ENCODE assay signal across 22 mouse cellular contexts in genomic region chr14:11704871-11705270, GRCm38 (mm10).
A peak's percentile ranks its signal among the peaks of the same experiment; 100 is the strongest.
DNase-seq lines count a peak whose midpoint lies in the region; ATAC-seq and TF ChIP-seq lines count a peak whose summit lies in the region.
"Had no signal": no experiment of that assay in that cellular context is flagged by ENCODE, and none has a peak within 500 bp of the region (broad histone marks: within the 10 kb centered on the region; RNA-seq: fewer than 3 reads in every experiment).

No protein-coding gene starts in this region.

- H3K9ac ChIP-seq in hindbrain, embryonic 16.5 days (ENCODE audit: low read depth, low read length): peak overlapping the region; percentile 18; the same call in 1 of the 2 replicates
- no peak overlapping the region for H3K9ac ChIP-seq in ES-Bruce4 (ENCODE audit: low read depth, poor library complexity, severe bottlenecking)
- H3K9ac ChIP-seq in embryonic facial prominence, embryonic 14.5 days (ENCODE audit: low read depth, low read length): no peak overlapping the region
- H3K9ac ChIP-seq: forebrain, embryonic 15.5 days; limb, embryonic 13.5 days; liver, embryonic 15.5 days; neural tube, embryonic 13.5 days had no signal

- no peak overlapping the region for H3K4me2 ChIP-seq in hindbrain, embryonic 16.5 days (ENCODE audit: low read length)
- no peak overlapping the region for H3K4me2 ChIP-seq in embryonic facial prominence, embryonic 14.5 days (ENCODE audit: low read depth, low read length)
- H3K4me2 ChIP-seq: forebrain, embryonic 15.5 days; limb, embryonic 13.5 days; liver, embryonic 15.5 days; neural tube, embryonic 13.5 days had no signal

- peaks cover 14% of the 10 kb centered on the region for H3K4me1 ChIP-seq in hindbrain, embryonic 16.5 days (ENCODE audit: control insufficient read depth, insufficient read depth, low read depth, low read length)
- H3K4me1 ChIP-seq in hindbrain, embryonic 10.5 days (replicated peaks): peaks cover 23% of the 10 kb centered on the region
- peaks cover 5% of the 10 kb centered on the region for H3K4me1 ChIP-seq in ES-Bruce4 (ENCODE audit: control insufficient read depth, insufficient read depth, low read length)
- H3K4me1 ChIP-seq in embryonic facial prominence, embryonic 14.5 days (ENCODE audit: control insufficient read depth, insufficient read depth, low read length): peaks cover 13% of the 10 kb centered on the region; the same call in 1 of the 2 replicates
- H3K4me1 ChIP-seq: liver, embryonic 15.5 days had no signal

- peak; percentile 56; the same call in 1 of the 2 replicates for TF ChIP-seq EP300 in ES-Bruce4 (IDR thresholded peaks at IDR 0.05; ENCODE audit: insufficient read depth, low read depth, low read length)

- no peaks in the 10 kb centered on the region for H3K36me3 ChIP-seq in hindbrain, embryonic 16.5 days (ENCODE audit: control insufficient read depth, insufficient read depth, low read length)
- no peaks in the 10 kb centered on the region for H3K36me3 ChIP-seq in hindbrain, embryonic 10.5 days
- no peaks in the 10 kb centered on the region for H3K36me3 ChIP-seq in ES-Bruce4 (ENCODE audit: control insufficient read depth, insufficient read depth, low read length, poor library complexity, severe bottlenecking)
- H3K36me3 ChIP-seq in embryonic facial prominence, embryonic 14.5 days (ENCODE audit: control insufficient read depth, insufficient read depth, low read length): no peaks in the 10 kb centered on the region
- H3K36me3 ChIP-seq: forebrain, embryonic 15.5 days; limb, embryonic 13.5 days; liver, embryonic 15.5 days; neural tube, embryonic 13.5 days had no signal

- ATAC-seq in hindbrain, embryonic 16.5 days: no peak
- ATAC-seq in embryonic facial prominence, embryonic 14.5 days (ENCODE audit: low read depth): no peak
- ATAC-seq: activated CD4-positive, CD25-positive, alpha-beta regulatory T cell, adult 4 months; forebrain, embryonic 15.5 days; lung, postnatal 0 days had no signal

- H3K27ac ChIP-seq in hindbrain, embryonic 16.5 days (ENCODE audit: low read depth, low read length): 0 out of 2 replicates have a peak overlapping the region, but pooled peaks have one; percentile 9
- H3K27ac ChIP-seq in hindbrain, embryonic 10.5 days: no peak overlapping the region
- H3K27ac ChIP-seq in ES-Bruce4 (ENCODE audit: insufficient read depth, low read length): peak overlapping the region; percentile 8
- H3K27ac ChIP-seq in embryonic facial prominence, embryonic 14.5 days (replicated peaks; ENCODE audit: low read depth, low read length): no peak overlapping the region
- H3K27ac ChIP-seq: forebrain, embryonic 15.5 days; heart, adult 2 months; limb, embryonic 13.5 days; liver, embryonic 15.5 days; neural tube, embryonic 13.5 days had no signal

- H3K27me3 ChIP-seq in hindbrain, embryonic 16.5 days (replicated peaks; ENCODE audit: control insufficient read depth, insufficient read depth, low read length): no peaks in the 10 kb centered on the region
- no peaks in the 10 kb centered on the region for H3K27me3 ChIP-seq in hindbrain, embryonic 10.5 days (ENCODE audit: insufficient read depth, poor library complexity, severe bottlenecking)
- no peaks in the 10 kb centered on the region for H3K27me3 ChIP-seq in ES-Bruce4 (ENCODE audit: control insufficient read depth, insufficient read depth, low read length, poor library complexity, severe bottlenecking)
- H3K27me3 ChIP-seq in embryonic facial prominence, embryonic 14.5 days (replicated peaks; ENCODE audit: control insufficient read depth, insufficient read depth, low read length): no peaks in the 10 kb centered on the region
- H3K27me3 ChIP-seq: CH12.LX; forebrain, embryonic 15.5 days; limb, embryonic 13.5 days; liver, embryonic 15.5 days; neural tube, embryonic 13.5 days had no signal

- TF ChIP-seq POLR2A in ES-Bruce4 (IDR thresholded peaks at IDR 0.05; ENCODE audit: insufficient read depth, low read length): no peak

- no peaks in the 10 kb centered on the region for H3K9me3 ChIP-seq in hindbrain, embryonic 16.5 days (ENCODE audit: control insufficient read depth, low read length)
- H3K9me3 ChIP-seq in hindbrain, embryonic 10.5 days: no peaks in the 10 kb centered on the region
- H3K9me3 ChIP-seq in ES-Bruce4 (replicated peaks; ENCODE audit: control insufficient read depth, insufficient read depth, low read length, poor library complexity, severe bottlenecking): no peaks in the 10 kb centered on the region
- H3K9me3 ChIP-seq in embryonic facial prominence, embryonic 14.5 days (ENCODE audit: control insufficient read depth, low read length): no peaks in the 10 kb centered on the region
- H3K9me3 ChIP-seq: forebrain, embryonic 15.5 days; limb, embryonic 13.5 days; liver, embryonic 15.5 days; neural tube, embryonic 13.5 days had no signal

- TF ChIP-seq CTCF in ES-Bruce4 (IDR thresholded peaks at IDR 0.05; ENCODE audit: low read depth, low read length): no peak

- 22% methylated on average over 2 of the region's 2 CpGs for WGBS in hindbrain, embryonic 16.5 days
- WGBS in hindbrain, embryonic 10.5 days: 15% methylated on average over 2 of the region's 2 CpGs
- 13% methylated on average over 2 of the region's 2 CpGs for WGBS in embryonic facial prominence, embryonic 14.5 days

- peak; percentile 32 for DNase-seq in embryo, embryonic 11 days
- no peak for DNase-seq in embryo, embryonic 10.5 days (ENCODE audit: low spot score)
- no peak for DNase-seq in hindbrain, embryonic 10.5 days (ENCODE audit: low spot score)
- peak; percentile 43 for DNase-seq in embryonic facial prominence, embryonic 14.5 days (ENCODE audit: low spot score)
- no peak for DNase-seq in cerebellum, postnatal 14 days
- DNase-seq in urinary bladder, postnatal 25 days (ENCODE audit: low spot score): no peak
- DNase-seq: adrenal gland, postnatal 14 days; cerebellum, adult 2 months; heart, adult 2 months; kidney, adult 2 months; kidney, postnatal 4 days; thymus, postnatal 36 days had no signal

- H3K4me3 ChIP-seq in hindbrain, embryonic 16.5 days (ENCODE audit: low read length): no peak overlapping the region
- no peak overlapping the region for H3K4me3 ChIP-seq in hindbrain, embryonic 10.5 days
- no peak overlapping the region for H3K4me3 ChIP-seq in ES-Bruce4 (ENCODE audit: low read depth, low read length)
- H3K4me3 ChIP-seq in embryonic facial prominence, embryonic 14.5 days (ENCODE audit: low read depth, low read length): no peak overlapping the region
- H3K4me3 ChIP-seq: erythroblast, embryonic 14.5 days; forebrain, embryonic 15.5 days; heart, adult 2 months; limb, embryonic 13.5 days; liver, embryonic 15.5 days; neural tube, embryonic 13.5 days had no signal

Comparison
In these comparisons a context has a peak if more than half of its experiments do, and no peak if none do; other contexts are left out.
1. DNase-seq: peak in embryo, embryonic 11 days (single experiment) and embryonic facial prominence, embryonic 14.5 days (single experiment); none in embryo, embryonic 10.5 days (single experiment), hindbrain, embryonic 10.5 days (single experiment), cerebellum, postnatal 14 days (0 of 2) and urinary bladder, postnatal 25 days (single experiment).
2. H3K27ac ChIP-seq: peak in hindbrain, embryonic 16.5 days (single experiment) and ES-Bruce4 (single experiment); none in hindbrain, embryonic 10.5 days (single experiment) and embryonic facial prominence, embryonic 14.5 days (single experiment).